Mouse (Mus musculus) kidney, embryonic 14.5 days (tissue): ENCODE measurements around the gene Polr2b. TPM values are rescaled to one million over a fixed set of nuclear protein-coding genes. Genes with fewer than 3 reads are reported as not detected.

ENCODE experiments used
- ATAC-seq: fragments of 200-750 bp; cut with Nextera tagmentation; 2 replicates; pipeline ENCODE4 v1.8.0; 2017; ENCODE audit warnings: moderate number of reproducible peaks, mild to moderate bottlenecking, moderate TSS enrichment, moderate library complexity; ENCODE audit not compliant: low FRiP score, low TSS enrichment
- H3K27ac ChIP-seq: fragments of 300-500 bp; sonication (generic); 2 replicates; pipeline ENCODE4 v1.5.1; 2014; ENCODE audit warnings: low read depth, mild to moderate bottlenecking, low read length, moderate library complexity, mixed read lengths
- H3K27me3 ChIP-seq: fragments of 300-500 bp; sonication (generic); 2 replicates; pipeline ENCODE4 v1.6.1; 2014; ENCODE audit warnings: mild to moderate bottlenecking, low read length; ENCODE audit not compliant: control insufficient read depth, insufficient read depth
- H3K36me3 ChIP-seq: fragments of 300-500 bp; sonication (generic); 2 replicates; pipeline ENCODE4 v1.6.1; 2014; ENCODE audit warnings: low read length, mixed read lengths; ENCODE audit not compliant: control insufficient read depth, insufficient read depth
- H3K4me1 ChIP-seq: fragments of 300-500 bp; sonication (generic); 2 replicates; pipeline ENCODE4 v1.6.1; 2014; ENCODE audit warnings: low read length, mixed read lengths; ENCODE audit not compliant: control insufficient read depth, insufficient read depth
- H3K4me2 ChIP-seq: fragments of 300-500 bp; sonication (generic); replicated peaks from 2 replicates; pipeline ENCODE4 v1.6.1; 2014; ENCODE audit warnings: low read depth, mild to moderate bottlenecking, low read length
- H3K4me3 ChIP-seq: fragments of 300-500 bp; sonication (generic); 2 replicates; pipeline ENCODE4 v1.5.1; 2014; ENCODE audit warnings: mild to moderate bottlenecking, low read length
- H3K9ac ChIP-seq: fragments of 300-500 bp; sonication (generic); 2 replicates; pipeline ENCODE4 v1.6.1; 2014; ENCODE audit warnings: low read depth, mild to moderate bottlenecking, low read length, moderate library complexity
- H3K9me3 ChIP-seq: fragments of 300-500 bp; sonication (generic); 2 replicates; pipeline ENCODE4 v1.6.1; 2016; ENCODE audit warnings: low read length; ENCODE audit not compliant: control insufficient read depth
- WGBS: fragments of 180-500 bp; shearing (Covaris S2); extraction: QIAGEN DNeasy Blood & Tissue Kit; methylation state at CpG from one replicate; pipeline ENCODE4 v1.1.7; 2014; 5-methylcytosine and 5-hydroxymethylcytosine counted together
- polyA plus RNA-seq: library from polyadenylated mRNA; unstranded; fragments of >200 nt; fragmentation: Nextera tagmentation; extraction: Ambion mirVana; gene quantifications from 2 replicates; pipeline ENCODE4 v1.2.1, GENCODE M21; 2014

Gene Polr2b
- polyA plus RNA-seq, 1 experiment from 2014 or later = 77.5 TPM

DNA sequence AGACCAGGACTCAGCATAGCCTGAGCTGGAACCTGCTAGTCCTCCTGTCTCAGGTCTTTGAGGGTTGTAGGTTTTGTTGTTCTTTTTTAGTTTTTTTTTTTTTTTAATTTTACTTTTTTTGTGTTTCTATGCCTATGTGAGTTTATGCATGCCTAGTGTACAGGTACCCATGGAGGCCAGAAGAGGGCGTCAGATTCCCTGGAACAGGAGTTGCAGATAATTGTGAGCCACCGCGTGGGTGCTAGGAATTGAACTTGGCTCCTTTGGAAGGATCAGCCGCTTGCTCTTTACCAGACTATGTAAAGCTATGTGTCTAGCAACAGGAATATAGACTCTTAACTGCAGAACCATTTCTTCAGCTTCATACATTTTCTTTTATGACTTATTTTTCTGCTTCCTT lies 4.3 kb downstream of the Polr2b start:
- H3K27ac ChIP-seq = no peak overlapping the region
- H3K9me3 ChIP-seq = no peaks in the 10 kb centered on the region
- no peak overlapping the region for H3K9ac ChIP-seq
- ATAC-seq = no peak
- no peaks in the 10 kb centered on the region for H3K27me3 ChIP-seq
- H3K36me3 ChIP-seq = peaks cover 55% of the 10 kb centered on the region
- no peak overlapping the region for H3K4me3 ChIP-seq
- WGBS = 94% methylated on average over 4 of the region's 4 CpGs
- H3K4me1 ChIP-seq = peaks cover 11% of the 10 kb centered on the region
- no peak overlapping the region for H3K4me2 ChIP-seq

DNA sequence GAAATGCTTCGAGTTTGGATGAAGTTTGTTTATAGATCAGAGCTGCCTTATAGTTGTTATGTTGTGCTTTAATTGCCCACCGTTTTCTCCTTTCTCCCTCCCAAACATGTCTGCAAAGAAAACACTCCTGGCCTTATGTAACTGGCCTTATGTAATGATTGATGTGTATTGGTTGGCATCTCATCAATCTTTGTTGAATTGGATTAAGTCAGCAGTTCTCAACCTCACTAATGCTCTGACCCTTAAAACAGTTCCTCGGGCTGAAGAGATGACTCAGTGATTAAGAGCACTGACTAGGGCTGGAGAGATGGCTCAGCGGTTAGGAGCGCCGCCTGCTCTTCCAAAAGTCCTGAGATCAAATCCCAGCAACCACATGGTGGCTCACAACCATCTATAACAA lies 5.0 kb downstream of the Polr2b start:
- Histone ChIP-seq H3K27me3 (no peaks in the 10 kb centered on the region), H3K27ac (no peak overlapping the region), H3K36me3 (peaks cover 59% of the 10 kb centered on the region), H3K4me3 (no peak overlapping the region), H3K9ac (no peak overlapping the region), H3K4me1 (peaks cover 11% of the 10 kb centered on the region), H3K4me2 (no peak overlapping the region), H3K9me3 (no peaks in the 10 kb centered on the region)
- 85% methylated on average over 6 of the region's 6 CpGs for WGBS
- no peak for ATAC-seq

- ATAC-seq = no peak
- Histone ChIP-seq H3K9ac (no peak overlapping the region), H3K27ac (no peak overlapping the region)
These were observed 15.0 kb downstream of the Polr2b start for GRCm38 (mm10) chr5:77324936-77325335.

DNA sequence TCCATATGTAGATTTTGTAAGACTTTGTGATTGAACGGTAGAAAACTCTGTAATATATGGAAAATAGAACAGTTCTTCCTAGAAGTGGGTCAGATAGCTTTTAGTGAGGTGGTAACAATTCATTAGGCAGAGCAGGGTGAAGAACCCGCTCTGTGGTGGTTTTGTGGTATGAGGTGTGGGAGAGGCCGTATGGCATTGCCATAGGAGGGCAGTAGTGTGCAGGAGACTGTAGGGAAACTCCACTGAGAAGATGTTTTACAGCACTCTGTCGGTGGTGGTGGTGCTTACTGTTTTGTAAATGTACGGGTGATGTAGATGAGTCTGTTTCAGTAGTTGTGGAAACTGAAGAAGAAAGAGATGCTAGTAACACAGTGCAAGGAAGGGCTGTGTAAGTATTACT lies 20.2 kb downstream of the Polr2b start:
- H3K27me3 ChIP-seq = no peaks in the 10 kb centered on the region
- no peak for ATAC-seq
- H3K27ac ChIP-seq = no peak overlapping the region
- peaks cover 82% of the 10 kb centered on the region for H3K36me3 ChIP-seq
- WGBS = 75% methylated on average over 5 of the region's 5 CpGs
- H3K9me3 ChIP-seq = no peaks in the 10 kb centered on the region
- no peaks in the 10 kb centered on the region for H3K4me1 ChIP-seq
- H3K4me2 ChIP-seq = no peak overlapping the region
- H3K4me3 ChIP-seq = no peak overlapping the region
- H3K9ac ChIP-seq = no peak overlapping the region

More at GRCm38 (mm10) chr5:77324936-77325335, 15.0 kb downstream of the Polr2b start:
- 83% methylated on average over 1 of the region's 1 CpGs for WGBS
- Histone ChIP-seq H3K4me3 (no peak overlapping the region), H3K4me1 (no peaks in the 10 kb centered on the region), H3K27me3 (no peaks in the 10 kb centered on the region), H3K4me2 (no peak overlapping the region), H3K9me3 (no peaks in the 10 kb centered on the region), H3K36me3 (peaks cover 91% of the 10 kb centered on the region)

- Histone ChIP-seq H3K36me3 (peaks cover 91% of the 10 kb centered on the region), H3K27ac (no peak overlapping the region), H3K9ac (no peak overlapping the region), H3K9me3 (no peaks in the 10 kb centered on the region), H3K4me1 (no peaks in the 10 kb centered on the region), H3K27me3 (no peaks in the 10 kb centered on the region), H3K4me3 (no peak overlapping the region), H3K4me2 (no peak overlapping the region)
- no peak for ATAC-seq
- WGBS = 93% methylated on average over 4 of the region's 4 CpGs
These were observed 30.1 kb downstream of the Polr2b start for GRCm38 (mm10) chr5:77340033-77340432.

DNA sequence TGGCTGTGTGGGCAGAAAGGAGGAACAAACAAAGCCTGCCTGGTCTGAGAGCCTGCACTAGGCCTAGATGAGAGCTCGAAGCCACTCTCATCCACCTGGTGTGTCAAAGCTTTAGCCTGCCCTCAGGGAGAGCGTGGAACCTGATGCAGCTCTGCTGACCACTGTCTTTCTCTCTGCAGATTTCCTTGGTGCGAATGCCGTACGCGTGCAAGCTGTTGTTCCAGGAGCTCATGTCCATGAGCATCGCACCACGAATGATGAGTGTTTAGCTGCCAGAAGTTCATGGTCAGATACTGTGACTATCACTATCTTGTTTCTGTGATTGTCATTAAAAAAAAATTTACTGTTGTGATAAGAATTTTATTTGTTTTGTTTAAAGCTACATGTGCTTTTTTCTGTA lies 39.0 kb downstream of the Polr2b start:
- Histone ChIP-seq H3K36me3 (peaks cover 67% of the 10 kb centered on the region), H3K27ac (no peak overlapping the region), H3K4me3 (no peak overlapping the region), H3K9ac (no peak overlapping the region), H3K9me3 (no peaks in the 10 kb centered on the region), H3K4me2 (no peak overlapping the region), H3K27me3 (no peaks in the 10 kb centered on the region), H3K4me1 (no peaks in the 10 kb centered on the region)
- no peak for ATAC-seq
- WGBS = 86% methylated on average over 8 of the region's 8 CpGs

DNA sequence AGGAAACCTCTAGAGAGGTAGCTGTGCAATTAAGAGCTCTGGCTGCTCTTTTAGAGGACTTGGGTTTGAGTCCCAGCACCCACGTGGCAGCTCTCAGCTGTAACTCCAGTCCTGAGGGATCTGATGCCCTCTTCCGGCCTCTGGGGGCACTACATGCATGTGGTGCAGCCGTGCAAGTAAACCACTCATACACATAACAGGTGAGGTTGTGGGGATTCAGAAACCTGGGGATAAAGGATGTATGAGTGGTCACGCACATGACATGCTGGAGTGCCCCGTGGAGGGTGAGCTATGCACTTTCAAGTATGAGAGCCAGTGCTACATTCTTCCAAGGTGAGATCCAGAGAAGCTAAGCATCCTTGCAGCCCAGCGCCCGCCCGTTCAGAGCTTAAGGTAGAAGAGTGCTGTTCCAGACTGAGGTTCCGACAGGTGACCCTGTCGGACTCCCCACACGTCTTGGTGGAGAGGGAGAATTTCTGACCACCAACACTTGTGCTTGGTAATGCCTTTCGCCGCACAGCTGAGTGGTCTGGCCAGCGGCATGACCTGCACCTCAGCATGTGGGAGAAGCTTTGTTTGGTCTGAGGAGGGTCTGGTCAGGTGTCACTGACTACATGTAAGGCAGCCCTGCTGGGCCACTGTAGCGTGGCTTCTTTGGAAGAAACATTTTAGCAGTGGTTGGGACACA lies 40.2 kb downstream of the Polr2b start:
- Histone ChIP-seq H3K27me3 (no peaks in the 10 kb centered on the region), H3K9me3 (no peaks in the 10 kb centered on the region), H3K9ac (no peak overlapping the region), H3K4me1 (peaks cover 9% of the 10 kb centered on the region; the same call in 1 of the 2 replicates), H3K27ac (no peak overlapping the region), H3K4me3 (no peak overlapping the region), H3K4me2 (no peak overlapping the region), H3K36me3 (peaks cover 56% of the 10 kb centered on the region)
- ATAC-seq = no peak
- 90% methylated on average over 15 of the region's 15 CpGs for WGBS

DNA sequence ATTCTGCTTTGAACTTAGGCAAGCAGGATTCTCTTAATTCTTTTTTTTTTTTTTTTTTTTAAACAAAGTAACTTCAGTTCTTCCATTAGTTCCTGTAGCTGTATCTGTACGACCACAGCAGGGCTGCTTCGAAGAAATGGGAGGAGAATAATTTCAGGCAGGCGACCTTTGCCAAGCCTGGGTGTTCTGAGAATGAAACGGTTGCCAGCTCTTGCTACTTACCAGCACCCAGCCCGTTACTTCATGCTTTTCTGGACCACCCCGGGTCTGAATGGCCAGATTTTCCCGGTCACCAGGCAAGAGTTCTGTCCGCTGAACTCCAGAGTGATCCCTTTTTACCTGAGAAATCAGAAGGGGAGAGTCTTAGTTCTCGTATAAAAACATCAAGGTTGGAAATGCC lies 41.7 kb downstream of the Polr2b start:
- no peak overlapping the region for H3K27ac ChIP-seq
- H3K4me3 ChIP-seq = no peak overlapping the region
- H3K36me3 ChIP-seq = peaks cover 43% of the 10 kb centered on the region
- H3K27me3 ChIP-seq = no peaks in the 10 kb centered on the region
- H3K4me2 ChIP-seq = no peak overlapping the region
- no peak overlapping the region for H3K9ac ChIP-seq
- 66% methylated on average over 9 of the region's 9 CpGs for WGBS
- no peak for ATAC-seq
- H3K4me1 ChIP-seq = peaks cover 14% of the 10 kb centered on the region; the same call in 1 of the 2 replicates
- no peaks in the 10 kb centered on the region for H3K9me3 ChIP-seq

DNA sequence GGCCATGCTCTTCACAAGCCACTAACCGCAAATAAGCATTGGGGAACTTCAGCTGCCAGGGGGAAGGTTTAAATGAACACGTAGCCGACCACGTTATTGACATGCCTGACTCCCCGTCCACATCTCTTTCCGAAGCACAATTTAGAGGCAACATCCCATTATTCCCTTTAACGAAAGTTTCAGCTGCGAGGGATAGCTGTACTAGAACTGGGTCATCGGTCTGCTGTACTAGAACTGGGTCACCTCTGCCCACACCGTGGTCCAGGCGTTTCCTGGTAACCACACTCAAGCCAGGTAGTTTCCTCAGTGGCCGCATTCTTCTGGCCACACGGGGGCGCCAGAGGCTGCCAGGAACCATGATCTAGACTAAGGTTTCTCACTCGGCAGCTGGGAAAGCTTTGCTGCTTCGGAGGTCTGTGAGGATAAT lies 44.4 kb downstream of the Polr2b start:
- Histone ChIP-seq H3K27me3 (no peaks in the 10 kb centered on the region), H3K9ac (peak overlapping the region; percentile 18; the same call in 1 of the 2 replicates), H3K9me3 (no peaks in the 10 kb centered on the region), H3K4me1 (peaks cover 35% of the 10 kb centered on the region; the same call in 1 of the 2 replicates), H3K4me3 (peak overlapping the region; percentile 23; the same call in 1 of the 2 replicates), H3K27ac (peak overlapping the region; percentile 48; the same call in 1 of the 2 replicates), H3K4me2 (peak overlapping the region; percentile 38), H3K36me3 (peaks cover 17% of the 10 kb centered on the region)
- peak; percentile 41; the same call in 1 of the 2 replicates for ATAC-seq
- WGBS = 4% methylated on average over 16 of the region's 16 CpGs
